Mouse (Mus musculus) cerebellum, adult 9-11 months (tissue): ENCODE data around the gene St6galnac1.
"Not testable (repeated sequence)": the region's sequence is repeated elsewhere in the genome, so short reads cannot be mapped to it uniquely, and the experiment has no call there.

Source experiments
- DNase-seq: peaks from one replicate; pipeline ENCODE4 v3.0.0; 2022

Gene St6galnac1

GRCm38 (mm10) chr11:116807116-116807515, 31.8 kb upstream of the St6galnac1 start:
- DNase-seq: peak; percentile 16

- peak; percentile 14 for DNase-seq
Observed at GRCm38 (mm10) chr11:116806136-116807071, 31.1 kb upstream of the St6galnac1 start.

- DNase-seq: no peak
Observed at GRCm38 (mm10) chr11:116802709-116803108, 27.4 kb upstream of the St6galnac1 start.

- DNase-seq: no peak
Observed at GRCm38 (mm10) chr11:116801106-116801505, 25.8 kb upstream of the St6galnac1 start.

- DNase-seq: no peak
Observed at GRCm38 (mm10) chr11:116799364-116799763, 24.1 kb upstream of the St6galnac1 start.

GRCm38 (mm10) chr11:116784221-116784620, 8.9 kb upstream of the St6galnac1 start:
- DNase-seq: no peak

GRCm38 (mm10) chr11:116782737-116783145, 7.4 kb upstream of the St6galnac1 start:
- no peak for DNase-seq

- no peak for DNase-seq
Observed at GRCm38 (mm10) chr11:116773205-116773604, 2.1 kb downstream of the St6galnac1 start.

GRCm38 (mm10) chr11:116769873-116770272, 5.4 kb downstream of the St6galnac1 start:
- no peak for DNase-seq

- no peak for DNase-seq
Observed at GRCm38 (mm10) chr11:116764946-116765345, 10.4 kb downstream of the St6galnac1 start.

- DNase-seq: no peak
Observed at GRCm38 (mm10) chr11:116764346-116764745, 11.0 kb downstream of the St6galnac1 start.

GRCm38 (mm10) chr11:116755191-116755590, 20.1 kb downstream of the St6galnac1 start:
- DNase-seq: no peak

- DNase-seq: no peak
Observed at GRCm38 (mm10) chr11:116753674-116754470, 21.4 kb downstream of the St6galnac1 start.

- no peak for DNase-seq
Observed at GRCm38 (mm10) chr11:116749733-116750132, 25.6 kb downstream of the St6galnac1 start.

- DNase-seq: not testable (repeated sequence)
Observed at GRCm38 (mm10) chr11:116748692-116749091, 26.6 kb downstream of the St6galnac1 start.

GRCm38 (mm10) chr11:116746822-116747221, 28.5 kb downstream of the St6galnac1 start:
- DNase-seq: not testable (repeated sequence)

- DNase-seq: not testable (repeated sequence)
Observed at GRCm38 (mm10) chr11:116745457-116745856, 29.9 kb downstream of the St6galnac1 start.

GRCm38 (mm10) chr11:116738411-116738810, 36.9 kb downstream of the St6galnac1 start:
- DNase-seq: no peak

- no peak for DNase-seq
Observed at GRCm38 (mm10) chr11:116732536-116732935, 42.8 kb downstream of the St6galnac1 start.

GRCm38 (mm10) chr11:116731060-116731580, 44.2 kb downstream of the St6galnac1 start:
- not testable (repeated sequence) for DNase-seq

- DNase-seq: no peak
Observed at GRCm38 (mm10) chr11:116729276-116730008, 45.9 kb downstream of the St6galnac1 start.

- no peak for DNase-seq
Observed at GRCm38 (mm10) chr11:116726156-116726555, 49.2 kb downstream of the St6galnac1 start.
